Mouse (Mus musculus) megakaryocyte, embryonic 14.5 days (primary cell): ENCODE results near the gene Phactr3.
"Not testable (repeated sequence)": the region's sequence is repeated elsewhere in the genome, so short reads cannot be mapped to it uniquely, and the experiment has no call there.

Experiments used
- FLI1 ChIP-seq: IDR thresholded peaks from 2 replicates; pipeline ENCODE4 v1.6.1; 2012; ENCODE audit warnings: low read length, inconsistent platforms, mixed read lengths
- GATA1 ChIP-seq: IDR thresholded peaks from 3 replicates; pipeline ENCODE4 v1.6.1; 2012; ENCODE audit warnings: mixed read lengths, low read length, inconsistent platforms, borderline replicate concordance

- TF ChIP-seq GATA1, FLI1: not testable (repeated sequence)
These were observed 223.3 kb downstream of the Phactr3 start for GRCm38 (mm10) chr2:178342105-178342504.
